Mouse (Mus musculus) limb, embryonic 12.5 days (tissue): ENCODE results near the gene Rnf220. TPM values are rescaled to one million over a fixed set of nuclear protein-coding genes. Genes with fewer than 3 reads are reported as not detected.

Experiments
- ATAC-seq: fragments of 200-750 bp; cut with Nextera tagmentation; 2 replicates; pipeline ENCODE4 v1.8.0; 2017; ENCODE audit warnings: low read depth, moderate TSS enrichment; ENCODE audit not compliant: insufficient number of reproducible peaks, insufficient read depth, low FRiP score, low TSS enrichment
- H3K27ac ChIP-seq: fragments of 300-500 bp; sonication (generic); 2 replicates; pipeline ENCODE4 v1.5.1; 2016; ENCODE audit warnings: mild to moderate bottlenecking, moderate library complexity
- H3K27me3 ChIP-seq: fragments of 300-500 bp; sonication (generic); 2 replicates; pipeline ENCODE4 v1.6.1; 2016; ENCODE audit warnings: mild to moderate bottlenecking, moderate library complexity
- H3K36me3 ChIP-seq: fragments of 300-500 bp; sonication (generic); 2 replicates; pipeline ENCODE4 v1.6.1; 2016; ENCODE audit warnings: mild to moderate bottlenecking, moderate library complexity
- H3K4me1 ChIP-seq: fragments of 300-500 bp; sonication (generic); replicated peaks from 2 replicates; pipeline ENCODE4 v1.6.1; 2016
- H3K4me2 ChIP-seq: fragments of 300-500 bp; sonication (generic); 2 replicates; pipeline ENCODE4 v1.6.1; 2016; ENCODE audit warnings: mild to moderate bottlenecking, moderate library complexity
- H3K4me3 ChIP-seq: fragments of 300-500 bp; sonication (generic); replicated peaks from 2 replicates; pipeline ENCODE4 v1.5.1; 2016; ENCODE audit warnings: mild to moderate bottlenecking
- H3K9ac ChIP-seq: fragments of 300-500 bp; sonication (generic); replicated peaks from 2 replicates; pipeline ENCODE4 v1.6.1; 2016; ENCODE audit warnings: mild to moderate bottlenecking, moderate library complexity
- H3K9me3 ChIP-seq: fragments of 300-500 bp; sonication (generic); 2 replicates; pipeline ENCODE4 v1.6.1; 2016; ENCODE audit warnings: mild to moderate bottlenecking, moderate library complexity
- WGBS: fragments of 180-500 bp; shearing (Covaris S2); methylation state at CpG from one replicate; pipeline ENCODE4 v1.1.7; 2016; 5-methylcytosine and 5-hydroxymethylcytosine counted together
- polyA plus RNA-seq: library from polyadenylated mRNA; unstranded; fragments of >200 nt; fragmentation: Nextera tagmentation; extraction: Ambion mirVana; gene quantifications from 2 replicates; pipeline ENCODE4 v1.2.1, GENCODE M21; 2016

Gene Rnf220
- polyA plus RNA-seq, 1 experiment from 2014 or later, result 119 TPM

GRCm38 (mm10) chr4:117521350-117521749 lies 24.5 kb upstream of the Rnf220 start:
- Histone ChIP-seq H3K36me3 (no peaks in the 10 kb centered on the region), H3K4me1 (no peaks in the 10 kb centered on the region), H3K4me3 (no peak overlapping the region), H3K27ac (no peak overlapping the region), H3K27me3 (peaks cover 3% of the 10 kb centered on the region), H3K9me3 (no peaks in the 10 kb centered on the region), H3K9ac (no peak overlapping the region), H3K4me2 (no peak overlapping the region)
- ATAC-seq, result no peak
- WGBS, result 70% methylated on average over 2 of the region's 2 CpGs

DNA sequence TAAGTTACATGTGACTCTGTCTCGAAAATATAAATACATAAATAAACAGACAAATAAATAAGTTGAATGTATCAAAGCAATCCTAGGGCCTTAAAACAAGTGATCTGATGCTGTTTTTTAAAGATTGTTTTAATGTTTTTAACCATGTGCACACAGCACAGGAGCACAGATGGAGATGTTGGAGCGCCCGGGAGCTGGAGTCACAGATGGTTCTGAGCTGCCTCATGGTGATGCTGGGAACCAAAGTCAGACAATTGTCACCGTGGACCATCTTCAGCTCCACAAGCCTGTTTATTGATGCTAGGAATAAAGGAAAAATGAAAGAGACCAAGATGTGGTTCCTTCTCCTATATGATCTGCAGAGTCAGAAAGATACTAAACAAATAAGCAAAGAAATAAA lies 21.4 kb upstream of the Rnf220 start:
- H3K9ac ChIP-seq, result no peak overlapping the region
- no peak for ATAC-seq
- no peaks in the 10 kb centered on the region; the same call in 1 of the 2 replicates for H3K27me3 ChIP-seq
- H3K4me3 ChIP-seq, result no peak overlapping the region
- H3K9me3 ChIP-seq, result no peaks in the 10 kb centered on the region
- H3K36me3 ChIP-seq, result no peaks in the 10 kb centered on the region
- H3K4me2 ChIP-seq, result no peak overlapping the region
- no peak overlapping the region for H3K27ac ChIP-seq
- H3K4me1 ChIP-seq, result no peaks in the 10 kb centered on the region
- WGBS, result 91% methylated on average over 4 of the region's 4 CpGs

DNA sequence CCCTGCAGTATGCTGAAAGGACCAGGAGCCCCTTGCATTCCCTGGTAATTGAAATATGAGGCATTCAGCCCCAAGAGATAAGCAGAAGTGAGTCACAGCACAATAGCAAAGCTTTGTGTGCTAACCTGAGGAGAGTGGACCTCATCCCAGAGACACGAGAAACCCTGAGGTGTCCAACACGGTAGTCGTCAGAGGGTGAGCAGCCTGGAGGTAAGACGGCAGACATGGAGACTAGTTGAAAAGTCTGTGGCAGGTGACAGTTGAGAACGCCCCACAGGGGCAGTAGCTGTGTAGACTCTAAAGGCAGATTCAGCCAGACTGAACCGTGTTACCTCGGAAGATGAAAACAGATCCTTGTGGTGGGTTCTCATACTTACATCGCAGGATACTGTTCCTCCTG lies 2.2 kb upstream of the Rnf220 start:
- H3K36me3 ChIP-seq, result peaks cover 14% of the 10 kb centered on the region; the same call in 1 of the 2 replicates
- H3K27me3 ChIP-seq, result peaks cover 21% of the 10 kb centered on the region
- no peak overlapping the region for H3K27ac ChIP-seq

GRCm38 (mm10) chr4:117495869-117496401 lies 917 bp downstream of the Rnf220 start:
- WGBS, result under 1% methylated on average over 33 of the region's 33 CpGs
- Histone ChIP-seq H3K4me1 (peaks cover 27% of the 10 kb centered on the region), H3K9ac (peak overlapping the region; percentile 72), H3K36me3 (peaks cover 3% of the 10 kb centered on the region; the same call in 1 of the 2 replicates), H3K27ac (peak overlapping the region; percentile 94), H3K27me3 (peaks cover 30% of the 10 kb centered on the region), H3K4me2 (peak overlapping the region; percentile 91), H3K4me3 (peak overlapping the region; percentile 64), H3K9me3 (no peaks in the 10 kb centered on the region)
- 0 out of 2 replicates have a peak, but pooled peaks have one; percentile 1 for ATAC-seq

More for the DNA sequence above, 2.2 kb upstream of the Rnf220 start:
- Histone ChIP-seq H3K4me1 (peaks cover 16% of the 10 kb centered on the region), H3K9me3 (peaks cover 7% of the 10 kb centered on the region), H3K4me2 (no peak overlapping the region), H3K9ac (no peak overlapping the region), H3K4me3 (no peak overlapping the region)
- no peak for ATAC-seq
- WGBS, result 91% methylated on average over 8 of the region's 8 CpGs

DNA sequence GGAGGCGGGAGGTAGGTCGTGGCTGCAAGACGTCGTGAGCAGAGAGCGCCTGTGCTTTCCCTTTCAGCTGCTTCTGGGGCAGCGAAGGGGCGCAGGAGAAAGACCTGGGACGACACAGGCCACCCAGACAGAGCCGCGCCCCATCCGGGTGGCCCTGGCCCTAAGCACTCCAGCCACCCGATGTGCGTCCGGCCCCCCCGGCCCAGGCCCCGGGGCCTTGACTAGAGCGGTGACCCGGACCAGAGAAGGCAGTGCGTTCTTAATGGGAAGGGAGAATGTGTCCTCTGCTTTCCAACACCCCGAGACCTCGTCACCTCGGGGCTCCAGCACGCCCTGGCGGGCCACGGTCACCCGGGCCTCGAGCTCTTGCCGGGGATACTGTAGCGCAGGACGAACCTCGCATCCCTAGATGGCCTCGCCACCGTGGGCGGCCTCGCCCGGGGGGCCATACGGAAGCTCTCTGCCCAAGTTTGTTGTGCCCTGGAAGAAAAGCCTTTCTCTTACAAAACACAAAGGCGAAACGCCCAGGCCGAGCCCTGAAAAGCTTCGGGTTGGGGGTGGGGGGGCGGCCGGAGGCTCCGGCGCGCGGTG lies 1.8 kb downstream of the Rnf220 start:
- Histone ChIP-seq H3K9ac (peak overlapping the region; percentile 87), H3K27ac (peak overlapping the region; percentile 94), H3K36me3 (0 out of 2 replicates have a peak, but pooled peaks cover 1% of the 10 kb centered on the region), H3K27me3 (peaks cover 37% of the 10 kb centered on the region), H3K4me2 (peak overlapping the region; percentile 91), H3K9me3 (no peaks in the 10 kb centered on the region), H3K4me3 (peak overlapping the region; percentile 64), H3K4me1 (peaks cover 27% of the 10 kb centered on the region)
- no peak for ATAC-seq
- 1% methylated on average over 46 of the region's 47 CpGs for WGBS

- peak overlapping the region; percentile 87 for H3K9ac ChIP-seq
- H3K27ac ChIP-seq, result peak overlapping the region; percentile 94
- WGBS, result under 1% methylated on average over 71 of the region's 71 CpGs
Measured at GRCm38 (mm10) chr4:117493905-117494851, 2.7 kb downstream of the Rnf220 start.

GRCm38 (mm10) chr4:117493161-117493568 lies 3.7 kb downstream of the Rnf220 start:
- peak overlapping the region; percentile 70; the same call in 1 of the 2 replicates for H3K27ac ChIP-seq
- no peak for ATAC-seq

More at GRCm38 (mm10) chr4:117493905-117494851, 2.7 kb downstream of the Rnf220 start:
- H3K27me3 ChIP-seq, result peaks cover 45% of the 10 kb centered on the region
- peaks cover 27% of the 10 kb centered on the region for H3K4me1 ChIP-seq
- H3K4me2 ChIP-seq, result peak overlapping the region; percentile 91
- H3K36me3 ChIP-seq, result peaks cover 9% of the 10 kb centered on the region; the same call in 1 of the 2 replicates
- H3K9me3 ChIP-seq, result no peaks in the 10 kb centered on the region
- H3K4me3 ChIP-seq, result peak overlapping the region; percentile 64
- ATAC-seq, result no peak

DNA sequence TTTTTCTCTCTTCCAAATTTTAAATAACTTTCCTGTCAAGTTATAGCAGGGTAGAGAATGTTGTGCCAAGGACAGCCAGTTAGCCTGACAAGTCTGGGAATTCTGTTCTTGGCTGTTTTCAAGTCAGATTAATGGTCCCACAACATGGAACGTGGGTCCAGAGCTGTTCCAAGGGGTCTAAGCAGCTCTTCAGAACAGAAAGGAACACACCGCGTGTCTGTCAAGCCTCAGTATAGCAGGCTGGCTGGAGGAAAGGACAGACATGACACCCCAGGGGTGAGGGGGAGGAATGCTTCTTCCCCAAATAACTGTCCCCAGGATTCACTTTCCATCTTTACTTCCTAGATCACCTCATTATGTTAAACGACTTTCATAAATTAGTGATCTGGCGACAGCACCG lies 5.0 kb downstream of the Rnf220 start:
- ATAC-seq, result no peak
- Histone ChIP-seq H3K9ac (no peak overlapping the region), H3K4me1 (peaks cover 43% of the 10 kb centered on the region), H3K4me2 (0 out of 2 replicates have a peak overlapping the region, but pooled peaks have one; percentile 2), H3K27ac (no peak overlapping the region), H3K36me3 (peaks cover 10% of the 10 kb centered on the region; the same call in 1 of the 2 replicates), H3K4me3 (no peak overlapping the region), H3K27me3 (peaks cover 63% of the 10 kb centered on the region), H3K9me3 (no peaks in the 10 kb centered on the region)
- WGBS, result 63% methylated on average over 6 of the region's 6 CpGs

More at GRCm38 (mm10) chr4:117493161-117493568, 3.7 kb downstream of the Rnf220 start:
- Histone ChIP-seq H3K27me3 (peaks cover 52% of the 10 kb centered on the region), H3K9ac (peak overlapping the region; percentile 68), H3K36me3 (peaks cover 10% of the 10 kb centered on the region; the same call in 1 of the 2 replicates), H3K9me3 (no peaks in the 10 kb centered on the region), H3K4me2 (peak overlapping the region; percentile 91), H3K4me1 (peaks cover 34% of the 10 kb centered on the region), H3K4me3 (peak overlapping the region; percentile 64)
- 3% methylated on average over 17 of the region's 17 CpGs for WGBS

GRCm38 (mm10) chr4:117489975-117490374 lies 6.9 kb downstream of the Rnf220 start:
- Histone ChIP-seq H3K9ac (no peak overlapping the region), H3K36me3 (peaks cover 10% of the 10 kb centered on the region; the same call in 1 of the 2 replicates), H3K9me3 (no peaks in the 10 kb centered on the region), H3K4me3 (no peak overlapping the region), H3K27ac (no peak overlapping the region), H3K27me3 (peaks cover 68% of the 10 kb centered on the region), H3K4me2 (no peak overlapping the region), H3K4me1 (peaks cover 54% of the 10 kb centered on the region)
- no peak for ATAC-seq
- WGBS, result 87% methylated on average over 14 of the region's 14 CpGs

- H3K9me3 ChIP-seq, result no peaks in the 10 kb centered on the region
- H3K4me1 ChIP-seq, result peaks cover 54% of the 10 kb centered on the region
- no peak overlapping the region for H3K4me3 ChIP-seq
- no peak overlapping the region for H3K4me2 ChIP-seq
- no peak overlapping the region for H3K9ac ChIP-seq
- peaks cover 68% of the 10 kb centered on the region for H3K27me3 ChIP-seq
- peaks cover 10% of the 10 kb centered on the region; the same call in 1 of the 2 replicates for H3K36me3 ChIP-seq
- ATAC-seq, result no peak
- 89% methylated on average over 9 of the region's 9 CpGs for WGBS
- H3K27ac ChIP-seq, result no peak overlapping the region
Measured at GRCm38 (mm10) chr4:117489566-117489965, 7.3 kb downstream of the Rnf220 start.

DNA sequence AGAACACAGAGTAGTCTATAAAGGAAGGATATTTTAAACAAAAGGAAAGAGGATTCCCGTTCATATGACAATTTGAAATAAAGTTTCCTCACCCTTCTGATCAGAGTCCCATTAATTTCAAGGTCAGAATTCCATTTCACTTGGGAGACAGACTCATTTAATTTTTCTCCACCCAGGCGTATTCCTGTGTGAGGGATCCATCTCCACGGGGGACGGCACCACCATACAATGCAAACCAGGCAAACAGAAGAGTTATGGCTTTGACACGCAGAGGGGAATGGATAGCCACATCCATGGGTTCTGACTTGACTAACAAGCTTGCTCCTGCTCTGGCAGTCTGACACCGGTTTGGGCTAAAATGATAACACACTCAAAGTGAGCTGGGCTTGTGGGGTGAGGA lies 9.4 kb downstream of the Rnf220 start:
- peaks cover 45% of the 10 kb centered on the region for H3K4me1 ChIP-seq
- H3K4me3 ChIP-seq, result no peak overlapping the region
- peaks cover 10% of the 10 kb centered on the region; the same call in 1 of the 2 replicates for H3K36me3 ChIP-seq
- H3K9ac ChIP-seq, result no peak overlapping the region
- H3K27ac ChIP-seq, result no peak overlapping the region
- H3K9me3 ChIP-seq, result no peaks in the 10 kb centered on the region
- no peak for ATAC-seq
- no peak overlapping the region for H3K4me2 ChIP-seq
- WGBS, result 62% methylated on average over 6 of the region's 6 CpGs
- peaks cover 64% of the 10 kb centered on the region for H3K27me3 ChIP-seq
